Mouse (Mus musculus) pancreas, adult 10 weeks (tissue): ENCODE measurements around the gene Gm20896. TPM values are rescaled to one million over a fixed set of nuclear protein-coding genes. Genes with fewer than 3 reads are reported as not detected.

Experiments used
- polyA plus RNA-seq: library from polyadenylated mRNA; stranded (reverse); fragments of 350-450 nt; fragmentation: Illumina TruSeq; extraction: RNeasy Lipid Tissue Mini Kit (QIAGEN cat#74804); gene quantifications from one replicate; pipeline ENCODE4 v1.2.3, GENCODE M21; 2015; ENCODE audit warnings: low read depth, low replicate concordance; ENCODE audit not compliant: insufficient read depth

The Gm20896 gene
- not detected for polyA plus RNA-seq

GRCm38 (mm10) chrY:35921426-35921825 lies at the start of gene Gm20896:
Gene Gm20896 (minus strand): TSS chrY:35921526.

